Mouse (Mus musculus) kidney, adult 2 months (tissue): ENCODE measurements at regions not wholly inside any gene's neighbourhood (a gene's known extent, or its start where the extent isn't known, plus 50 kb on each side); places are given as distances from the start of the nearest gene placed in this dataset.

Source experiments
- CTCF ChIP-seq: fragments of 200-500 bp; conservative IDR thresholded peaks from 2 replicates; pipeline ENCODE4 v1.5.1; 2011; ENCODE audit warnings: low read depth, mild to moderate bottlenecking, control low read depth, low read length, moderate library complexity, mixed read lengths; ENCODE audit not compliant: insufficient read depth, insufficient read length
- POLR2A ChIP-seq: fragments of 200-500 bp; IDR thresholded peaks from one replicate; pipeline ENCODE4 v1.6.1; 2011; ENCODE audit warnings: low read depth, low read length, control low read depth

- TF ChIP-seq CTCF (no peak), POLR2A (no peak)
Measured at GRCm38 (mm10) chr1:64308088-64308487, 186.0 kb upstream of the Klf7 start.
